Mouse (Mus musculus) myocyte (in vitro differentiated cells): ENCODE data around the gene Ssx9. TPM values are rescaled to one million over a fixed set of nuclear protein-coding genes. Genes with fewer than 3 reads are reported as not detected.
"Not testable (repeated sequence)": the region's sequence is repeated elsewhere in the genome, so short reads cannot be mapped to it uniquely, and the experiment has no call there.

Source experiments
- H3K27me3 ChIP-seq: one replicate; pipeline ENCODE4 v1.6.1; 2011; ENCODE audit not compliant: control insufficient read depth, insufficient read depth, insufficient read length
- H3K36me3 ChIP-seq: one replicate; pipeline ENCODE4 v1.6.1; 2011; ENCODE audit not compliant: control insufficient read depth, insufficient read depth
- H3K4me2 ChIP-seq: one replicate; pipeline ENCODE4 v1.6.1; 2011; ENCODE audit warnings: low read depth, control low read depth
- H3K4me3 ChIP-seq: one replicate; pipeline ENCODE4 v1.5.1; 2011; ENCODE audit warnings: mild to moderate bottlenecking, control low read depth, moderate library complexity
- H3K79me2 ChIP-seq: one replicate; pipeline ENCODE4 v1.6.1; 2011; ENCODE audit not compliant: control insufficient read depth, insufficient read depth
- H3ac ChIP-seq: one replicate; pipeline ENCODE4 v1.6.1; 2011; ENCODE audit not compliant: control insufficient read depth, insufficient read length
- CEBPB ChIP-seq: IDR thresholded peaks from 2 replicates; pipeline ENCODE4 v1.6.1; 2011; ENCODE audit warnings: mild to moderate bottlenecking, moderate library complexity; ENCODE audit not compliant: poor library complexity, insufficient read depth, severe bottlenecking
- E2F4 ChIP-seq: IDR thresholded peaks from one replicate; pipeline ENCODE4 v1.6.1; 2011; ENCODE audit warnings: mild to moderate bottlenecking, control low read depth, moderate library complexity; ENCODE audit not compliant: insufficient read depth
- MYOD1 ChIP-seq, 3 experiments: IDR thresholded peaks; one replicate each; pipeline ENCODE4 v1.6.1; 2011; ENCODE audit warnings: control low read depth in 2 of 3, low read depth in 2 of 3, mild to moderate bottlenecking in 2 of 3, moderate library complexity in 1 of 3; ENCODE audit not compliant: insufficient read length in 2 of 3, control insufficient read depth in 1 of 3
- MYOG ChIP-seq, 3 experiments: IDR thresholded peaks; one replicate each; pipeline ENCODE4 v1.6.1; 2011; ENCODE audit warnings: control low read depth in 2 of 3, low read depth in 2 of 3, mild to moderate bottlenecking in 2 of 3; ENCODE audit not compliant: insufficient read length in 2 of 3, control insufficient read depth in 1 of 3, insufficient read depth in 1 of 3
- POLR2A ChIP-seq: IDR thresholded peaks from one replicate; pipeline ENCODE4 v1.6.1; 2011; ENCODE audit warnings: low read depth, mild to moderate bottlenecking, control low read depth, moderate library complexity; ENCODE audit not compliant: insufficient read length
- REST ChIP-seq: IDR thresholded peaks from one replicate; pipeline ENCODE4 v1.6.1; 2011; ENCODE audit warnings: mild to moderate bottlenecking, control low read depth, moderate library complexity; ENCODE audit not compliant: insufficient read depth, insufficient read length
- SRF ChIP-seq: IDR thresholded peaks from one replicate; pipeline ENCODE4 v1.6.1; 2011; ENCODE audit warnings: low read depth; ENCODE audit not compliant: control insufficient read depth, insufficient read length
- USF1 ChIP-seq: IDR thresholded peaks from one replicate; pipeline ENCODE4 v1.6.1; 2011; ENCODE audit warnings: low read depth, mild to moderate bottlenecking, control low read depth, moderate library complexity
- polyA plus RNA-seq: library from polyadenylated mRNA; unstranded; fragments of >200 nt; fragmentation: generic; extraction: Trizol; gene quantifications from one replicate; pipeline ENCODE4 v1.2.1, GENCODE M21; 2012; ENCODE audit warnings: missing spikeins

Ssx9 gene
- not detected for polyA plus RNA-seq

DNA sequence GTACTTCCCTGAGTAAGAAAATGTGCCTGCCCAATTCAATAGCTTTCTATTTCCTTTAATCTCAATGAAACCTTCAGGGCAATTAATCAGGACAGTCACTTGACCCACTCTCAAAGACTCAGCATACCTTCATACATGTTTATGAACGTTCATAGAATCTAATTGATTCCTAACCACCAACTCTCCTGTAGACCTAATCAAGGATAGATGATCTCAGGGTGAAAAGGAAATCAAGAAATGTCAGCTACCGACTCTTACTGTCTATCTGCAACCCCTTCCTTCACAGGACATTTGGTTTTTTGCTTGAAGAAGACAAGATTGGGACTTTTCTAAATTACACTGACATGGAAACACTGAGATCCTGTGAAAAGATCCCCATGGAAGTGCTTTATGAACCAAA is at the start of gene Ssx9:
TSS of gene Ssx9 (plus strand) at position 301 of the 400 bp plus-strand sequence.
- H3K79me2 ChIP-seq, H3K4me3 ChIP-seq, H3K27me3 ChIP-seq, H3K4me2 ChIP-seq, H3ac ChIP-seq, H3K36me3 ChIP-seq: not testable (repeated sequence)

DNA sequence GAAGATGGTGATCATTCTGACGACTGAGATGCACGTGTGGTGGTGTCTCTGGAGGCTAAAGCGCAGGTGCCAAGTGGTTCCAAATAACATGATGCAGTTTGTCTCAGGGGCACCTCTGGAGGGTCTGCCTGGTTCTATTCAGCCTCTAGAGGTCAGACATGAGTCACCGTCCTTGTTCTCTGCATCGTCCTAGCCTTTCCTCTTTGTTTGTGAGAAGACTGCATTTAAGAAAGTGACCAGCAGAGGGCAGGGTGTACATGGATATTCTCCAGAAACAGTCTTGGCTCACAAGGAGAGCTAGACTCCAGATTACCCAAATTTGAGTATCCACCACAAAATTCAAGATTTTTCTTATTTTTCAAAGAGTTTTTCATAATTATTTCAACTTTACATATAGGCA is 15.3 kb upstream of the Ssx9 start:
- Histone ChIP-seq H3K36me3 (no peaks in the 10 kb centered on the region), H3ac (no peak overlapping the region), H3K79me2 (no peaks in the 10 kb centered on the region), H3K4me3 (no peak overlapping the region), H3K4me2 (no peak overlapping the region), H3K27me3 (no peaks in the 10 kb centered on the region)
- TF ChIP-seq REST: no peak
- no peak for TF ChIP-seq E2F4
- TF ChIP-seq MYOD1 (IDR thresholded peaks at IDR 0.05; ENCODE audit: control insufficient read depth in 1 of 3, insufficient read length in 2 of 3, low read depth in 2 of 3): no peak
- TF ChIP-seq MYOG (IDR thresholded peaks at IDR 0.05; ENCODE audit: control insufficient read depth in 1 of 3, insufficient read depth in 1 of 3, insufficient read length in 2 of 3, low read depth in 2 of 3): no peak
- no peak for TF ChIP-seq SRF
- no peak for TF ChIP-seq POLR2A
- TF ChIP-seq CEBPB: no peak
- no peak for TF ChIP-seq USF1

DNA sequence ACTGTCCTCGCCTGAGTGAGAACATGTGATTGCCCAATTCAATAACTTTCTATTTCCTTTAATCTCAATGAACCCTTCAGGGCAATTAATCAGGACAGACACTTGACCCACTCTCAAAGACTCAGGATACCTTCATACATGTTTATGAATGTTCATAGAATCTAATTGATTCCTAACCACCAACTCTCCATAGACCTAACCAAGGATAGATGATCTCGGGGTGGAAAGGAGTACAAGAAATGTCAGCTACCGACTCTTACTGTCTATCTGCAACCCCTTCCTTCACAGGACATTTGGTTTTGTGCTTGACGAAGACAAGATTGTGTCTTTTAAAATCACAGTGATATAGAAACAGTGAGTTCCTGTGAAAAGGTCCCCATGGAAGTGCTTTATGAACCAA is 55.2 kb downstream of the Ssx9 start, which contains the start of gene Ssxb5:
TSS of gene Ssxb5 (plus strand) at position 301 of the 400 bp plus-strand sequence.
- H3K27me3 ChIP-seq, H3K4me3 ChIP-seq, H3K4me2 ChIP-seq, H3ac ChIP-seq, H3K36me3 ChIP-seq, H3K79me2 ChIP-seq: not testable (repeated sequence)

Other genes starting within 250 kb of the Ssx9 start
- gene Gm14459, start 223.5 kb upstream of the Ssx9 start, polyA plus RNA-seq: not detected
- not detected for gene Ssxb6, start 200.2 kb upstream of the Ssx9 start, polyA plus RNA-seq
- gene Ssxb3, start 156.6 kb upstream of the Ssx9 start, polyA plus RNA-seq: not detected
- gene Ssxb8, start 57.6 kb upstream of the Ssx9 start, polyA plus RNA-seq: not detected
- gene Ssxb5, start 55.3 kb downstream of the Ssx9 start, polyA plus RNA-seq: not detected
- not detected for gene Gm6592, start 95.6 kb downstream of the Ssx9 start, polyA plus RNA-seq
- not detected for gene Gm5751, start 125.8 kb downstream of the Ssx9 start, polyA plus RNA-seq
- gene B630019K06Rik, start 143.9 kb downstream of the Ssx9 start, polyA plus RNA-seq: 1.2 TPM
- gene Fthl17b, start 214.5 kb downstream of the Ssx9 start, polyA plus RNA-seq: not detected
- gene Fthl17c, start 228.1 kb downstream of the Ssx9 start, polyA plus RNA-seq: not detected
- not detected for gene Fthl17d, start 238.3 kb downstream of the Ssx9 start, polyA plus RNA-seq